Mouse (Mus musculus) gastrocnemius, postnatal 36 days (tissue): ENCODE results near the gene Fras1. TPM values are rescaled to one million over a fixed set of nuclear protein-coding genes. Genes with fewer than 3 reads are reported as not detected.

Source experiments
- DNase-seq, 2 experiments: peaks; one replicate each; pipeline ENCODE4 v3.0.0; 2022
- intact Hi-C: fragments of 180-260 bp; cut with DNase I; formaldehyde crosslinking; loops from one replicate; pipeline ENCODE4 v1.15.1; 2025
- total RNA-seq, 2 experiments: library from RNA; stranded (reverse); gene quantifications; 2 replicates each; pipeline ENCODE4 v1.2.3; 2021

The Fras1 gene
- total RNA-seq, 2 experiments from 2014 or later = 2.9 to 3.4 TPM

GRCm38 (mm10) chr5:96739138-96739878 is 365.6 kb downstream of the Fras1 start:
- DNase-seq = no peak
- intact Hi-C loops = no loop called here

- intact Hi-C loops = no loop called here
- no peak for DNase-seq
Observed at GRCm38 (mm10) chr5:96747195-96747984, 373.6 kb downstream of the Fras1 start.

GRCm38 (mm10) chr5:96757615-96758014 is 383.9 kb downstream of the Fras1 start:
- DNase-seq = no peak
- intact Hi-C loops = no loop called here

GRCm38 (mm10) chr5:96762021-96762420 is 388.3 kb downstream of the Fras1 start:
- no peak for DNase-seq
- intact Hi-C loops = no loop called here

GRCm38 (mm10) chr5:96768846-96769471 is 395.2 kb downstream of the Fras1 start:
- peak; percentile 23 to 55 for DNase-seq
- intact Hi-C loops = loop anchor here (5.0 kb wide), 1 partner anchor 502 kb away; no protein-coding TSS in a partner anchor

- intact Hi-C loops = no loop called here
- DNase-seq = no peak
Observed at GRCm38 (mm10) chr5:96783506-96784288, 409.9 kb downstream of the Fras1 start.

GRCm38 (mm10) chr5:96785096-96785495 is 411.3 kb downstream of the Fras1 start:
- intact Hi-C loops = no loop called here
- no peak for DNase-seq

- peak in 1 of 2 experiments; percentile 27 for DNase-seq
- intact Hi-C loops = no loop called here
Observed at GRCm38 (mm10) chr5:96792422-96792821, 418.7 kb downstream of the Fras1 start.

GRCm38 (mm10) chr5:96792936-96793718 is 419.4 kb downstream of the Fras1 start, which contains the start of gene Anxa3:
TSS of gene Anxa3 (plus strand) at chr5:96793339.
- intact Hi-C loops = no loop called here
- peak; percentile 38 to 48 for DNase-seq

GRCm38 (mm10) chr5:96793953-96794635 is 420.3 kb downstream of the Fras1 start:
- no peak for DNase-seq
- intact Hi-C loops = no loop called here

- intact Hi-C loops = no loop called here
- no peak for DNase-seq
Observed at GRCm38 (mm10) chr5:96795752-96796151, 422.0 kb downstream of the Fras1 start.

GRCm38 (mm10) chr5:96797465-96797864 is 423.7 kb downstream of the Fras1 start:
- intact Hi-C loops = no loop called here
- no peak for DNase-seq

GRCm38 (mm10) chr5:96799165-96799564 is 425.4 kb downstream of the Fras1 start:
- DNase-seq = no peak
- intact Hi-C loops = no loop called here

GRCm38 (mm10) chr5:96799969-96800368 is 426.2 kb downstream of the Fras1 start:
- DNase-seq = no peak
- intact Hi-C loops = no loop called here

- DNase-seq = peak in 1 of 2 experiments; percentile 42
- intact Hi-C loops = no loop called here
Observed at GRCm38 (mm10) chr5:96802185-96802584, 428.4 kb downstream of the Fras1 start.

- intact Hi-C loops = no loop called here
- peak; percentile 37 to 72 for DNase-seq
Observed at GRCm38 (mm10) chr5:96803091-96803490, 429.3 kb downstream of the Fras1 start.

GRCm38 (mm10) chr5:96804304-96804703 is 430.5 kb downstream of the Fras1 start:
- DNase-seq = no peak
- intact Hi-C loops = no loop called here

GRCm38 (mm10) chr5:96804813-96805212 is 431.1 kb downstream of the Fras1 start:
- intact Hi-C loops = no loop called here
- DNase-seq = no peak

GRCm38 (mm10) chr5:96810620-96811019 is 436.9 kb downstream of the Fras1 start:
- intact Hi-C loops = no loop called here
- DNase-seq = no peak
